Mouse (Mus musculus) embryonic facial prominence, embryonic 14.5 days (tissue): Measurements from ENCODE around the gene Aoc2. TPM values are rescaled to one million over a fixed set of nuclear protein-coding genes. Genes with fewer than 3 reads are reported as not detected.

ENCODE experiments used
- ATAC-seq: fragments of 200-750 bp; cut with Nextera tagmentation; 2 replicates; pipeline ENCODE4 v1.8.0; 2017; ENCODE audit warnings: low read depth, moderate number of reproducible peaks, moderate TSS enrichment
- DNase-seq: peaks from one replicate; pipeline ENCODE4 v3.0.0-alpha.2; 2015; ENCODE audit warnings: low spot score
- H3K27ac ChIP-seq: fragments of 300-500 bp; sonication (generic); replicated peaks from 2 replicates; pipeline ENCODE4 v1.5.1; 2014; ENCODE audit warnings: low read depth, mild to moderate bottlenecking, low read length, moderate library complexity
- H3K27me3 ChIP-seq: fragments of 300-500 bp; sonication (generic); replicated peaks from 2 replicates; pipeline ENCODE4 v1.6.1; 2014; ENCODE audit warnings: low read length; ENCODE audit not compliant: control insufficient read depth, insufficient read depth
- H3K36me3 ChIP-seq: fragments of 300-500 bp; sonication (generic); 2 replicates; pipeline ENCODE4 v1.6.1; 2014; ENCODE audit warnings: low read length, mixed read lengths; ENCODE audit not compliant: control insufficient read depth, insufficient read depth
- H3K4me1 ChIP-seq: fragments of 300-500 bp; sonication (generic); 2 replicates; pipeline ENCODE4 v1.6.1; 2014; ENCODE audit warnings: antibody characterized with exemption, low read length; ENCODE audit not compliant: control insufficient read depth, insufficient read depth
- H3K4me2 ChIP-seq: fragments of 300-500 bp; sonication (generic); 2 replicates; pipeline ENCODE4 v1.6.1; 2014; ENCODE audit warnings: low read depth, mild to moderate bottlenecking, low read length, moderate library complexity, mixed read lengths
- H3K4me3 ChIP-seq: fragments of 300-500 bp; sonication (generic); 2 replicates; pipeline ENCODE4 v1.5.1; 2014; ENCODE audit warnings: low read depth, mild to moderate bottlenecking, low read length
- H3K9ac ChIP-seq: fragments of 300-500 bp; sonication (generic); 2 replicates; pipeline ENCODE4 v1.6.1; 2014; ENCODE audit warnings: low read depth, mild to moderate bottlenecking, low read length, moderate library complexity, mixed read lengths
- H3K9me3 ChIP-seq: fragments of 300-500 bp; sonication (generic); 2 replicates; pipeline ENCODE4 v1.6.1; 2016; ENCODE audit warnings: low read length; ENCODE audit not compliant: control insufficient read depth
- WGBS: fragments of 180-500 bp; shearing (Covaris S2); extraction: QIAGEN DNeasy Blood & Tissue Kit; methylation state at CpG from one replicate; pipeline ENCODE4 v1.1.7; 2014; 5-methylcytosine and 5-hydroxymethylcytosine counted together
- polyA plus RNA-seq: library from polyadenylated mRNA; unstranded; fragments of >200 nt; fragmentation: Nextera tagmentation; extraction: Ambion mirVana; gene quantifications from 2 replicates; pipeline ENCODE4 v1.2.1, GENCODE M21; 2014

Gene Aoc2
- polyA plus RNA-seq, 1 experiment from 2014 or later = 0.82 TPM

DNA sequence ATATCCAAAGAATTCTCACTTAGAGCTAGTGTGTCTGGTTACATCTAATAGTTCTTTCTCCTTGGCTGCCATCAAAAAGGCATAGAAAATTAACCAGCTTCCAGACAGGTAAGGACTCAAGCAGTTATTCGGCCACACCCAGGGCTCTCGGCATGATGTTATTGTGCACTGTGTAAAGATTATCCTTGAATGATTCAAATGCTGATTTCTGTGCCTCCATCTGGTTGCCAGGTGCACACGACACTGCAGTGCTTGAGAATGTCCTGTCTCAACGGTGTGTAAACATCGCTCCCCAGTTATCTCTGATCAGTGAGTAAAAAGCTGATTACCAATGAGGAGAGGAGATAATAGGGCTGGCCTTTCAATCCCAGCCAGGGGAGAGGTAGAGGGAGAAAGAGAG is 17.1 kb upstream of the Aoc2 start:
- WGBS = 37% methylated on average over 5 of the region's 5 CpGs
- Histone ChIP-seq H3K27ac (no peak overlapping the region), H3K4me1 (no peaks in the 10 kb centered on the region), H3K4me3 (no peak overlapping the region), H3K36me3 (no peaks in the 10 kb centered on the region), H3K27me3 (no peaks in the 10 kb centered on the region; the same call in 1 of the 2 replicates), H3K9ac (no peak overlapping the region), H3K9me3 (no peaks in the 10 kb centered on the region), H3K4me2 (no peak overlapping the region)
- ATAC-seq (no peak), DNase-seq (no peak)

DNA sequence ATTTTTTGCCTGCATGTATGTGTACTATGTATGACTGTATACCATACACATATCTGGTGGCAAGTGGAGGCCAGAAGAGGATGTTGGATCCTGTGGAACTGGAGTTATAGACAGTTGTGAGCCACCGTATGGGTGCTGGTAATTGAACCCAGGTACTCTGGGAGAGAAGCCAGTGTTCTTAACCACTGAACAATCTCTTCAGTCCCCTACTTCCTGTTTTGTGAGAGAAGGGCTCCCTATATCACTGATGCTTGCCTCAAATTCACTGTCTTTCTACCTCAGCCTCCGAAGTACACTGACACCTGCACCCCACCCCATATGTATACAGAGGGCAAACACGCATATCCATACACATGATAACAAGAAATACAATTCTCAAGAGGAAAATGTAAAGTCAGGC is 13.8 kb upstream of the Aoc2 start:
- no peaks in the 10 kb centered on the region for H3K36me3 ChIP-seq
- no peak overlapping the region for H3K27ac ChIP-seq
- no peak overlapping the region for H3K4me2 ChIP-seq
- DNase-seq (no peak), ATAC-seq (no peak)
- no peaks in the 10 kb centered on the region; the same call in 1 of the 2 replicates for H3K27me3 ChIP-seq
- WGBS = 83% methylated on average over 3 of the region's 3 CpGs
- no peak overlapping the region for H3K4me3 ChIP-seq
- H3K9ac ChIP-seq = no peak overlapping the region
- no peaks in the 10 kb centered on the region for H3K4me1 ChIP-seq
- H3K9me3 ChIP-seq = no peaks in the 10 kb centered on the region

DNA sequence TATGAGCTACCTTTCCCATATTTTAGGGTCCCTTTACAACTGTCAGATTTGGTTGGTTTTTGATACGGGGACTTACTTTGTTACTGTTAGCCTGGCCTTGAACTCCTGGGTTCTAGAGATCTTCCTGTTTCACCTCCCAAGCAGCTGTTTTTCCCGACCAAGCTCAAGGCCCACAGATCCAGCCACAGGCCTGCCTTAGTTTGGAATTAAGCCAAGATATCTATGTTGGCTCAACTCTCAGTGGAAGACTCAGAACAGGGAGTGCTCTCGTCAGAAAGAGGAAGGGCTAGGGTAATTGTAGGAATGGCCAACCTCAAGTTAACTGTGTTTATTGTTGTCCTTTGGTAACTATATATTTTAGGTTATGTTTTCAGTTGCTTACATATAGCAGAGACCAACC is 12.7 kb upstream of the Aoc2 start:
- peaks cover 4% of the 10 kb centered on the region; the same call in 1 of the 2 replicates for H3K4me1 ChIP-seq
- ATAC-seq (no peak), DNase-seq (no peak)
- H3K9ac ChIP-seq = no peak overlapping the region
- no peak overlapping the region for H3K4me2 ChIP-seq
- no peaks in the 10 kb centered on the region for H3K9me3 ChIP-seq
- H3K4me3 ChIP-seq = no peak overlapping the region
- H3K27ac ChIP-seq = no peak overlapping the region
- H3K27me3 ChIP-seq = no peaks in the 10 kb centered on the region; the same call in 1 of the 2 replicates
- WGBS = 68% methylated on average over 3 of the region's 3 CpGs
- no peaks in the 10 kb centered on the region for H3K36me3 ChIP-seq

DNA sequence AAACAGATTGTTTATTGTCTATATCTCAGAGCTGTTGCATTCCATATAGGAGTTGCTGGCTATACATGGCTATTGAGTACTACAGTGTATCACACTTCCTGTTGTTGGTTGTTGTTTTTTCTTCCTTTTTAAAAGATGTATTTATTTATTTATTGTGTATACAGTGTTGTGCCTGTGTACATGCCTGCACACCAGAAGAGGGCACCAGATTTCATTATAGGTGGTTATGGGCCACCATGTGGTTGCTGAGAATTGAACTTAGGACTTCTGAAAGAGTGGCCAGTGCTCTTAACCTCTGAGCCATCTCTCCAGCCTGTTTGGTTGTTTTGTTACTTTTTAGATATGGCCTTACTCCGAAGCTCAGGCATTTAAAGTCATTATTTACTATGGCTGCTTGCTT is 10.3 kb upstream of the Aoc2 start:
- peaks cover 5% of the 10 kb centered on the region; the same call in 1 of the 2 replicates for H3K4me1 ChIP-seq
- no peak overlapping the region for H3K27ac ChIP-seq
- H3K9ac ChIP-seq = no peak overlapping the region
- H3K4me3 ChIP-seq = no peak overlapping the region
- no peak for ATAC-seq
- DNase-seq = no peak
- no peaks in the 10 kb centered on the region for H3K27me3 ChIP-seq
- H3K36me3 ChIP-seq = peaks cover 19% of the 10 kb centered on the region
- 93% methylated on average over 1 of the region's 1 CpGs for WGBS
- no peaks in the 10 kb centered on the region for H3K9me3 ChIP-seq
- H3K4me2 ChIP-seq = no peak overlapping the region

DNA sequence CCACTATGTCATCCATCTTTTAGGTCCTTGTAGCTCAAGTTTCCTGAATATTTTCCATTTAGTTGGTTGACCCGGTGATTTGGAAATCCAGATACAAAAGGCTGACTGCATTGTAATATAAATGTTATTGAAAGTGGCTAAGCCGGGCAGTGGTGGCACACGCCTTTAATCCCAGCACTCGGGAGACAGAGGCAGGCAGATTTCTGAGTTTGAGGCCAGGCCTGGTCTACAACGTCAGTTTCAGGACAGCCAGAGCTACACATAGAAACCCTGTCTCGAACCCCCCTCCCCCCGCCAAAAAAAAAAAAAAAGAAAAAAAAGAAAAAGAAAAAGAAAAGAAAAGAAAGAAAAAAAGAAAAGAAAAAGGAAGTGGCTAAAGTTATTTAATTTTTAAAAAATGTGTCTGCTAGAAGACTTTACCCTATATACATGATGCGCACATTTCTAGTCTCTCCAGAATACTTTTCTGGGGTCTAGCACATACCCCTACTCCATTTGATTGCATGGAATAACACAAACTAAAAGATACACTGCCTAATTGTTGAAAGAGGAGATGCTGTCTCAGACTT is 9.7 kb upstream of the Aoc2 start:
- Histone ChIP-seq H3K4me2 (peak overlapping the region; percentile 90), H3K9me3 (no peaks in the 10 kb centered on the region), H3K4me1 (peaks cover 5% of the 10 kb centered on the region; the same call in 1 of the 2 replicates), H3K27ac (peak overlapping the region; percentile 82), H3K36me3 (peaks cover 25% of the 10 kb centered on the region), H3K4me3 (peak overlapping the region; percentile 96), H3K9ac (peak overlapping the region; percentile 87), H3K27me3 (no peaks in the 10 kb centered on the region)
- WGBS = 82% methylated on average over 8 of the region's 8 CpGs
- ATAC-seq (no peak), DNase-seq (no peak)

DNA sequence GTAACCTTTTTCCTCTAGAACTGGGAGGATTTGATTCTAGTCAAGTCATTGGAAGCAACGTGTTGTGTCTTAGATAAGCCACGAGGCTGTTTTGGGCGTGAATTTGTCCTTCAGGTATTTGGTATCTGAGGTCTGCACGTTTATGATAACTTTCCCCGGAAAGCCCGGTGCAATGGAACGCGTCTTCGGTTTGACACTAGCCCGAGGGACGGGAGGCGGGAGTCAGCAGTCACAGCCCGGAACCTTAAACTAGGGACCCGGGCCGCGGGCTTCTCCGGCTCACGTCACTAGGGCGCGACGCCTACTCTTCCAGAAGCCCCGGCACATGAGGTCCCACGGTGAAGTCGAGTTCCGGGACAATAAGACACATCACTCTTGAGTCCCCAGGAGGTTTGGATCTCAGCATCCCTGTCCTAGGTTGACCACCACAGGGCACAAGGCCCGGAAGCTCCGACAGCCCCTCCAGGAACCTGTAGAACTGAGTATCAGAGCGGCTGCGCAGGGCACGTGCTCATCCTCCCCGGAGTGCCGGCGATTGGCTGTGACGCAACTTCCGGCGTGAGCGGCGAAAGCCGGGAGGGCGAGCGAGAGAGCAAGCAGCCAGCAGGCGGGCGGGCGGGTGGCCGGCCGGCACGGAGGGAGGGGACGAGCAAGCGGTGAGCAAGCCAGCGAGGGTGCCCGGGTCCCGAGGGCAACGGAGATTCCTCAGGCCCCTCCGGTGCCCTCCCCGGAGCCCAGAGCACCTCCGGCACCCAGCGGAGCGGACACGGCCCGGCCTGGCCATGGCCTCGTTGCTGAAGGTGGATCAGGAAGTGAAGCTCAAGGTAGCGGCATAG is 9.0 kb upstream of the Aoc2 start, which contains the start of gene Psme3:
Gene Psme3, plus strand, starts transcription at position 549 of the 836 bp plus-strand sequence.
- H3K4me3 ChIP-seq = peak within 1 kb of the TSS; percentile 96
- peak within 1 kb of the TSS; percentile 82 for H3K27ac ChIP-seq
- no peaks in the 10 kb centered on the region for H3K9me3 ChIP-seq
- no peaks in the 10 kb centered on the region for H3K27me3 ChIP-seq
- peak; percentile 94 for DNase-seq
- peaks cover 33% of the 10 kb centered on the region for H3K36me3 ChIP-seq
- H3K9ac ChIP-seq = peak within 1 kb of the TSS; percentile 87
- WGBS = under 1% methylated on average over 38 of the region's 62 CpGs
- peak; percentile 93 for ATAC-seq
- peaks cover 5% of the 10 kb centered on the region; the same call in 1 of the 2 replicates for H3K4me1 ChIP-seq
- H3K4me2 ChIP-seq = peak within 1 kb of the TSS; percentile 90

DNA sequence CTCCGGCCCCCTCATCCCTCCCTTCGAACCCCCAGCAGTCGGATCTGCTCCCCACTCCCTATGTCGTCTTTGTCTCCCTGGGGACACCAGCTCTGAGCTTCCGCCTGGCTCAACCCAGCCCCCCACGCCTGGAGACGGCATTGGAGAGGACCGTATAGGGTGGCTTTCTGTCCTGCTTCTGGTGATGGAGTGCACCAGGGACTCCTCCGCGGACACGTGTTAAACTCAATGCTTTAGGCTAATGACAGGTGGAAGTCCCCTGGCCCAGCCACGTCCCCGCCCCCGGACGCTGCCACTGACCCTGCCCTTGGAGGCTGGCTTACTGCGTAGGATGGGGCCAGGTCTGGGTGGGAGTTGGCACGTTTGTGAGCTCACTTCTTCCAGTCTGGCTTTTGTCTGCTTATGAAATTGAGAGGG is 8.4 kb upstream of the Aoc2 start:
- DNase-seq (peak; percentile 39), ATAC-seq (peak; percentile 35)
- WGBS = 0% methylated on average over 17 of the region's 17 CpGs

DNA sequence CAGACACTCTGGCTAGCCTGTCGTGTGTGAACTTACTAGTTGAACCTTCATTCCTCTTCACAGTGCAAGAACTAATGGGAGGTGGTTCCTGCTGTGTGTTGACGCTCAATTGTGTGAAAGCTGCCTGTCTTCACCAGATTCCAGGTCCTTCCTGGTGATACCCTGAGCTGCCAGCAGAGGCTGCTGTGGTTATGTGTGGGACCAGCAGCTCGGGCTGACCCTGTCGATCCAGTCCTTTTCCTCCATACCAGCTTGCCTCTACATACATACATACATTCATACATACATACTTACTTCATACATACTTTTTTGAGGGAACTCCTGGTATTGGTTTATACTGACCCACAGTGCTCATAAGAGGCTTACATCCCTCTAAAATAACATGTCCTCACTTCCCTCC is 1.3 kb upstream of the Aoc2 start:
- H3K4me3 ChIP-seq = no peak overlapping the region
- peak; percentile 81 for DNase-seq

More for the DNA sequence above, 8.4 kb upstream of the Aoc2 start:
- Histone ChIP-seq H3K27ac (peak overlapping the region; percentile 82), H3K4me1 (peaks cover 5% of the 10 kb centered on the region; the same call in 1 of the 2 replicates), H3K4me2 (peak overlapping the region; percentile 90), H3K27me3 (no peaks in the 10 kb centered on the region), H3K4me3 (peak overlapping the region; percentile 96), H3K9me3 (no peaks in the 10 kb centered on the region), H3K36me3 (peaks cover 39% of the 10 kb centered on the region), H3K9ac (peak overlapping the region; percentile 87)

More for the DNA sequence above, 1.3 kb upstream of the Aoc2 start:
- H3K4me1 ChIP-seq = no peaks in the 10 kb centered on the region
- H3K4me2 ChIP-seq = no peak overlapping the region
- H3K9ac ChIP-seq = no peak overlapping the region
- WGBS = 20% methylated on average over 4 of the region's 4 CpGs
- peaks cover 76% of the 10 kb centered on the region for H3K36me3 ChIP-seq
- ATAC-seq = peak; percentile 64
- H3K27me3 ChIP-seq = no peaks in the 10 kb centered on the region
- H3K9me3 ChIP-seq = no peaks in the 10 kb centered on the region
- no peak overlapping the region for H3K27ac ChIP-seq
